Mouse (Mus musculus) heart, embryonic 14.5 days (tissue): Measurements from ENCODE around the gene Gm21834. TPM values are rescaled to one million over a fixed set of nuclear protein-coding genes. Genes with fewer than 3 reads are reported as not detected.

ENCODE experiments used
- ATAC-seq: fragments of 200-750 bp; cut with Nextera tagmentation; 2 replicates; pipeline ENCODE4 v1.8.0; 2017; ENCODE audit warnings: low read depth, moderate TSS enrichment; ENCODE audit not compliant: insufficient number of reproducible peaks, insufficient read depth, low FRiP score
- H3K27ac ChIP-seq, 2 experiments: fragments of 200-500 bp in 1 of 2; fragments of 300-500 bp in 1 of 2; sonication (generic) in 1 of 2; replicated peaks in 1 of 2; 2 replicates each; pipeline ENCODE4 v1.5.1; 2012 to 2014; ENCODE audit warnings: low read depth in 2 of 2, low read length in 2 of 2, control low read depth in 1 of 2, mild to moderate bottlenecking in 1 of 2, mixed read lengths in 1 of 2; ENCODE audit not compliant: control insufficient read depth in 1 of 2, insufficient read depth in 1 of 2
- H3K27me3 ChIP-seq: fragments of 300-500 bp; sonication (generic); 2 replicates; pipeline ENCODE4 v1.6.1; 2014; ENCODE audit warnings: mild to moderate bottlenecking, low read length, control low read depth; ENCODE audit not compliant: control insufficient read depth, insufficient read depth
- H3K36me3 ChIP-seq: fragments of 300-500 bp; sonication (generic); 2 replicates; pipeline ENCODE4 v1.6.1; 2014; ENCODE audit warnings: mild to moderate bottlenecking, control low read depth, low read length, mixed read lengths; ENCODE audit not compliant: control insufficient read depth, insufficient read depth
- H3K4me1 ChIP-seq, 2 experiments: fragments of 200-500 bp in 1 of 2; fragments of 300-500 bp in 1 of 2; sonication (generic) in 1 of 2; 2 replicates each; pipeline ENCODE4 v1.6.1; 2012 to 2014; ENCODE audit warnings: low read length in 2 of 2, control low read depth in 1 of 2, mixed read lengths in 1 of 2; ENCODE audit not compliant: control insufficient read depth in 2 of 2, insufficient read depth in 2 of 2
- H3K4me2 ChIP-seq: fragments of 300-500 bp; sonication (generic); 2 replicates; pipeline ENCODE4 v1.6.1; 2014; ENCODE audit warnings: mild to moderate bottlenecking, low read length
- H3K4me3 ChIP-seq, 2 experiments: fragments of 200-500 bp in 1 of 2; fragments of 300-500 bp in 1 of 2; sonication (generic) in 1 of 2; 2 replicates each; pipeline ENCODE4 v1.5.1; 2012 to 2014; ENCODE audit warnings: low read length in 2 of 2, mild to moderate bottlenecking in 2 of 2, control low read depth in 1 of 2, low read depth in 1 of 2, moderate library complexity in 1 of 2; ENCODE audit not compliant: control insufficient read depth in 1 of 2, insufficient read depth in 1 of 2
- H3K9ac ChIP-seq: fragments of 300-500 bp; sonication (generic); 2 replicates; pipeline ENCODE4 v1.6.1; 2014; ENCODE audit warnings: mild to moderate bottlenecking, low read length
- H3K9me3 ChIP-seq: fragments of 300-500 bp; sonication (generic); 2 replicates; pipeline ENCODE4 v1.6.1; 2016; ENCODE audit warnings: low read length, control low read depth; ENCODE audit not compliant: control insufficient read depth
- WGBS: fragments of 180-500 bp; shearing (Covaris S2); extraction: QIAGEN DNeasy Blood & Tissue Kit; methylation state at CpG from one replicate; pipeline ENCODE4 v1.1.7; 2014; 5-methylcytosine and 5-hydroxymethylcytosine counted together
- polyA plus RNA-seq: library from polyadenylated mRNA; unstranded; fragments of >200 nt; fragmentation: Nextera tagmentation; extraction: Ambion mirVana; gene quantifications from 2 replicates; pipeline ENCODE4 v1.2.1, GENCODE M21; 2014

Gm21834 gene
- polyA plus RNA-seq = not detected in 2 replicates

DNA sequence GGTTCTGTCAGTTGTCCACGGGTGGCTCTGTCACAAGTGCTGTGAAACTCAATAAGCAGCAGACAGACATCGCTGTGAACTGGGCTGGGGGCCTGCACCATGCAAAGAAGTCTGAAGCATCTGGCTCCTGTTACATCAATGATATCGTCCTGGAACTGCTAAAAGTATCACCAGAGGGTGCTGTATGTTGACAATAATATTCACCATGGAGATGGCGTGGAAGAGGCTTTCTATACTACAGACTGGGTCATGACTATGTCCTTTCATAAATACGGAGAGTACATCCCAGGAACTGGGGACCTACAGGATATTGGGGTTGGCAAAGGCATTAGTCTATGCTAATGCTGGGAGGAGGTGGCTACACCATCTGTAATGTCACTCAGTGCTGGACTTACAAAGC, at the start of gene Gm21834:
TSS of gene Gm21834 (minus strand) at position 101 of the 400 bp plus-strand sequence.
- WGBS = 68% methylated on average over 5 of the region's 5 CpGs
- Histone ChIP-seq H3K9ac (no peak within 1 kb of the TSS), H3K27ac (no peak within 1 kb of the TSS), H3K9me3 (0 out of 2 replicates have a peak, but pooled peaks cover 3% of the 10 kb centered on the region), H3K4me3 (no peak within 1 kb of the TSS), H3K36me3 (no peaks in the 10 kb centered on the region), H3K27me3 (no peaks in the 10 kb centered on the region), H3K4me1 (no peaks in the 10 kb centered on the region), H3K4me2 (no peak within 1 kb of the TSS)
- no peak for ATAC-seq

- WGBS = 76% methylated on average over 1 of the region's 1 CpGs
- Histone ChIP-seq H3K4me2 (no peak overlapping the region), H3K27me3 (no peaks in the 10 kb centered on the region), H3K4me3 (no peak overlapping the region), H3K9me3 (no peaks in the 10 kb centered on the region), H3K4me1 (no peaks in the 10 kb centered on the region), H3K36me3 (no peaks in the 10 kb centered on the region), H3K9ac (no peak overlapping the region), H3K27ac (no peak overlapping the region)
- ATAC-seq = no peak
These were observed 46.3 kb upstream of the Gm21834 start for GRCm38 (mm10) chr17:57788161-57788799.

GRCm38 (mm10) chr17:57770904-57771303, 28.9 kb upstream of the Gm21834 start:
- Histone ChIP-seq H3K9ac (no peak overlapping the region), H3K4me2 (no peak overlapping the region), H3K27me3 (no peaks in the 10 kb centered on the region), H3K4me1 (no peaks in the 10 kb centered on the region), H3K36me3 (no peaks in the 10 kb centered on the region), H3K27ac (no peak overlapping the region), H3K4me3 (no peak overlapping the region), H3K9me3 (no peaks in the 10 kb centered on the region)
- 14% methylated on average over 4 of the region's 4 CpGs for WGBS
- ATAC-seq = no peak

- H3K4me2 ChIP-seq = no peak within 1 kb of the TSS
- H3K9ac ChIP-seq = no peak within 1 kb of the TSS
- no peaks in the 10 kb centered on the region for H3K36me3 ChIP-seq
- H3K9me3 ChIP-seq = no peaks in the 10 kb centered on the region
- H3K27ac ChIP-seq = no peak within 1 kb of the TSS
- H3K4me3 ChIP-seq = no peak within 1 kb of the TSS
- 17% methylated on average over 26 of the region's 26 CpGs for WGBS
- ATAC-seq = no peak
- H3K4me1 ChIP-seq = no peaks in the 10 kb centered on the region
- no peaks in the 10 kb centered on the region for H3K27me3 ChIP-seq
These were observed 26.9 kb upstream of the Gm21834 start, which contains the start of gene Cntnap5c for GRCm38 (mm10) chr17:57768622-57769610. Gene Cntnap5c, plus strand, starts transcription at chr17:57769570.

DNA sequence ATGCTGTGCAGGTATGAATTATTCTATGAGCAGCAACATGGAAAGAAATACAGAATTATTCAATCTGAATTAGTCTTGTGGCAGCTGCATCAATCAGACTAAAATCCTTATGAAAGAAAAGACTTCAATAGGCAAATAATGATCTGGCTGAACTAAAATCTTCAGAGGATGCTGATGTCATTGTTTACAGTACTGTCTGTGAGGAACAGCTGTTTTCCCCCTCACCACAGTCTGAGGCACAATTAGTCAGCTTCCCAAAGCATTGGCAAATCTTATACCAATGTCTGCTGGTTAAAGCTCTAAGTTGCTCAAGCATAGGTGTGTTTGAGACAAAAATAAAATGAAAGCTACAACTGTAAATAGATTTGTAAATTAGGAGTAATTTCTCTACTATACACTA, 25.3 kb upstream of the Gm21834 start:
- no peaks in the 10 kb centered on the region for H3K27me3 ChIP-seq
- H3K4me3 ChIP-seq = no peak overlapping the region
- H3K36me3 ChIP-seq = no peaks in the 10 kb centered on the region
- H3K4me1 ChIP-seq = no peaks in the 10 kb centered on the region
- H3K27ac ChIP-seq = no peak overlapping the region
- ATAC-seq = no peak
- H3K9ac ChIP-seq = no peak overlapping the region
- no peak overlapping the region for H3K4me2 ChIP-seq
- no peaks in the 10 kb centered on the region for H3K9me3 ChIP-seq

GRCm38 (mm10) chr17:57758033-57758432, 16.0 kb upstream of the Gm21834 start:
- WGBS = 38% methylated on average over 1 of the region's 1 CpGs

DNA sequence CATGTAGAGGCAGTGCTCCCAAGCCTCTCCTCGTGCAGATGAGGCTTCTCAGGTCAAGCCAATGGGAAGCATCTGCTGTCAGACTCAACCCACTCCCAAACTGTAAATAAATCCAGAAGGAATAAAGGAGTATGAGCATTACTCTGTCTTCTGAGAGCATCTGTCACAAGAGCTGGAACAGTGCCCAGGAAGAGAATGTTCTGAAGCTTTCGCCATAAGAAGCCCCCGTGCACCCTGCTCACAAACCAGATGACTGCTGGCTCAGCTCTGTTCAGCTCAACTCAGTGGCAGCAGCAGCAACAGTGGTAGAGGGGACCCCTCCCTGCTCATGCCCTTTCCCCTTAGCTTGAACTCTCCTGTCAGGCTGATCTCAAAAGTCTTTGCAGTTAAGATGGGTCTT, 47.2 kb downstream of the Gm21834 start:
- no peak overlapping the region for H3K9ac ChIP-seq
- H3K27ac ChIP-seq = no peak overlapping the region
- H3K36me3 ChIP-seq = no peaks in the 10 kb centered on the region
- peaks cover 17% of the 10 kb centered on the region; the same call in 1 of the 2 replicates for H3K9me3 ChIP-seq
- no peak overlapping the region for H3K4me2 ChIP-seq
- ATAC-seq = no peak
- 53% methylated on average over 3 of the region's 3 CpGs for WGBS
- H3K27me3 ChIP-seq = no peaks in the 10 kb centered on the region
- no peaks in the 10 kb centered on the region for H3K4me1 ChIP-seq
- no peak overlapping the region for H3K4me3 ChIP-seq

More at GRCm38 (mm10) chr17:57758033-57758432, 16.0 kb upstream of the Gm21834 start:
- no peak overlapping the region for H3K4me2 ChIP-seq
- no peaks in the 10 kb centered on the region for H3K9me3 ChIP-seq
- no peak for ATAC-seq
- H3K4me1 ChIP-seq = no peaks in the 10 kb centered on the region
- no peaks in the 10 kb centered on the region for H3K36me3 ChIP-seq
- H3K9ac ChIP-seq = no peak overlapping the region
- no peak overlapping the region for H3K4me3 ChIP-seq
- no peak overlapping the region for H3K27ac ChIP-seq
- no peaks in the 10 kb centered on the region for H3K27me3 ChIP-seq
